Mouse (Mus musculus) ES-Bruce4 (cell line): ENCODE results near the gene Plpp4.

Experiments
- CTCF ChIP-seq: IDR thresholded peaks from one replicate; pipeline ENCODE4 v1.8.1; 2011; ENCODE audit warnings: low read depth, low read length
- EP300 ChIP-seq: IDR thresholded peaks from 2 replicates; pipeline ENCODE4 v1.6.1; 2011; ENCODE audit warnings: low read depth, low read length; ENCODE audit not compliant: insufficient read depth
- POLR2A ChIP-seq: IDR thresholded peaks from one replicate; pipeline ENCODE4 v1.8.1; 2011; ENCODE audit warnings: low read length; ENCODE audit not compliant: insufficient read depth

DNA sequence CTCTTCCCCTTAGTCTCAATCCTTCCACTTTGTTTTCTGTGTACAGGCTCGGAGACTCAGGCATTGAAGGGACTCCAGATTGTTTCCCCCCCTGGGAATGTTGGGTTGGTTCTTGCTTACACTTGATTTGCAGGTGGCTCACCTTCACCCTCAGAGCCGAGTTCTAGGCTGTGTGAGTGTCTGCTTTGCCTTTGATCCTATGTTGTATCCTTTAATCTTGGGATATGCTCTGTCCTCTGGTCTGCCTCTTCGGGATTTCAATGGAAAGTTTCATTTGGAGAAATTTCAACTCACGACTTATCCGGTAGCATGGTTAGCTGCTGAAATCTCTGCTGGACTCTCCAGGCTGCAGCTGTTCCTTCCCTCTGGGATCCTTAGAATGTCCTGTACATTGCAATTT is 17.9 kb downstream of the Plpp4 start:
- TF ChIP-seq CTCF (no peak), EP300 (no peak), POLR2A (no peak)
